Mouse (Mus musculus) liver, embryonic 14.5 days (tissue): ENCODE results near the gene Rapgef4. TPM values are rescaled to one million over a fixed set of nuclear protein-coding genes. Genes with fewer than 3 reads are reported as not detected.

Experiments
- ATAC-seq: fragments of 200-750 bp; cut with Nextera tagmentation; 2 replicates; pipeline ENCODE4 v1.8.0; 2017; ENCODE audit warnings: moderate number of reproducible peaks, mild to moderate bottlenecking, moderate library complexity; ENCODE audit not compliant: insufficient read depth
- DNase-seq, 3 experiments: peaks; one replicate each; pipeline ENCODE4 v3.0.0-alpha.2; 2012 to 2013; ENCODE audit warnings: low read depth in 3 of 3, low spot score in 3 of 3
- H3K27ac ChIP-seq: fragments of 300-500 bp; sonication (generic); 2 replicates; pipeline ENCODE4 v1.5.1; 2014; ENCODE audit warnings: moderate library complexity, mild to moderate bottlenecking, control low read depth, inconsistent platforms
- H3K27me3 ChIP-seq: fragments of 300-500 bp; sonication (generic); 2 replicates; pipeline ENCODE4 v1.6.1; 2014; ENCODE audit warnings: mild to moderate bottlenecking, low read length, moderate library complexity; ENCODE audit not compliant: control insufficient read depth, insufficient read depth
- H3K36me3 ChIP-seq: fragments of 300-500 bp; sonication (generic); replicated peaks from 2 replicates; pipeline ENCODE4 v1.6.1; 2014; ENCODE audit warnings: low read depth; ENCODE audit not compliant: control insufficient read depth, insufficient read depth
- H3K4me1 ChIP-seq, 2 experiments: fragments of 200-500 bp in 1 of 2; fragments of 300-500 bp in 1 of 2; sonication (generic) in 1 of 2; replicated peaks; 2 replicates each; pipeline ENCODE4 v1.6.1; 2012 to 2014; ENCODE audit warnings: antibody characterized with exemption in 1 of 2, inconsistent platforms in 1 of 2, low read length in 1 of 2; ENCODE audit not compliant: control insufficient read depth in 2 of 2, insufficient read depth in 2 of 2
- H3K4me2 ChIP-seq: fragments of 300-500 bp; sonication (generic); 2 replicates; pipeline ENCODE4 v1.6.1; 2014; ENCODE audit warnings: low read depth, mild to moderate bottlenecking, control low read depth, moderate library complexity
- H3K4me3 ChIP-seq, 2 experiments: fragments of 200-500 bp in 1 of 2; fragments of 300-500 bp in 1 of 2; sonication (generic) in 1 of 2; 2 replicates each; pipeline ENCODE4 v1.5.1; 2012 to 2014; ENCODE audit warnings: low read depth in 2 of 2, low read length in 2 of 2, mild to moderate bottlenecking in 2 of 2, control low read depth in 1 of 2, inconsistent platforms in 1 of 2, moderate library complexity in 1 of 2; ENCODE audit not compliant: insufficient read depth in 1 of 2
- H3K9ac ChIP-seq: fragments of 300-500 bp; sonication (generic); replicated peaks from 2 replicates; pipeline ENCODE4 v1.6.1; 2014; ENCODE audit warnings: mild to moderate bottlenecking, control low read depth, moderate library complexity
- H3K9me3 ChIP-seq: fragments of 300-500 bp; sonication (generic); 2 replicates; pipeline ENCODE4 v1.6.1; 2016; ENCODE audit warnings: low read length, mixed read lengths; ENCODE audit not compliant: control insufficient read depth
- CTCF ChIP-seq: IDR thresholded peaks from 2 replicates; pipeline ENCODE4 v1.5.1; 2016; ENCODE audit warnings: antibody characterized with exemption, low read depth, control low read depth
- EP300 ChIP-seq: IDR thresholded peaks from 2 replicates; pipeline ENCODE4 v1.6.1; 2016; ENCODE audit warnings: antibody characterized with exemption, low read depth
- WGBS: fragments of 180-500 bp; shearing (Covaris S2); extraction: QIAGEN DNeasy Blood & Tissue Kit; methylation state at CpG from one replicate; pipeline ENCODE4 v1.1.7; 2014; ENCODE audit not compliant: insufficient replicate concordance; 5-methylcytosine and 5-hydroxymethylcytosine counted together
- polyA plus RNA-seq, 2 experiments: library from polyadenylated mRNA; depleted of rRNA in 1 of 2; stranded (reverse) in 1 of 2; unstranded in 1 of 2; fragments of >200 nt; fragmentation: Nextera tagmentation in 1 of 2; extraction: Ambion mirVana in 1 of 2; gene quantifications; 2 replicates each; pipeline versions ENCODE4 v1.2.1 to v1.2.3; 2012 to 2014

Gene Rapgef4
- polyA plus RNA-seq, 2 experiments = 2.2 to 4.2 TPM

DNA sequence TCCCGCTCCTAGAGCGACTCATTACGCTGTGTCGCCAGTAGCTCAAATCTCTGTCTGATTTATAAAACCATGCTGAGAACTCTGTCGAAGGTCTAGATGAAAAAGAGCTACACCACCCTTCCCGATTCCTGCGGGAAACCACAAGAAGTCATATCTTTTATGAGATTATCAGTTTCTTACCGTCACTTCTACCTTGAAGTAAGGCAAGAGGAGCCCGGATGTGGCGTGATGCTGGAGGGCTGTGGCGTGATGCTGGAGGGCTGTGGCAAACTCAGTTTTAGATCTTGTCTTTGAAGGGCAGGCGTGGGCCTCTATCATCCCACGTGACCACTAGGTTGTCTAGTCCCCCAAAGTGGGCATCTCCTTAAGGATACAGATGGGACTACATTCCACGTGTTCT, 300.9 kb downstream of the Rapgef4 start:
- WGBS = 58% methylated on average over 14 of the region's 14 CpGs
- Histone ChIP-seq H3K27me3 (no peaks in the 10 kb centered on the region), H3K27ac (no peak overlapping the region), H3K4me2 (no peak overlapping the region), H3K36me3 (no peaks in the 10 kb centered on the region), H3K9ac (no peak overlapping the region), H3K4me1 (0 out of 4 replicates have a peak, but pooled peaks cover 0 to 5% of the 10 kb centered on the region in 2 experiments), H3K9me3 (no peaks in the 10 kb centered on the region), H3K4me3 (no peak overlapping the region)
- DNase-seq (no peak), ATAC-seq (no peak)
- TF ChIP-seq CTCF = no peak
- TF ChIP-seq EP300 = no peak

DNA sequence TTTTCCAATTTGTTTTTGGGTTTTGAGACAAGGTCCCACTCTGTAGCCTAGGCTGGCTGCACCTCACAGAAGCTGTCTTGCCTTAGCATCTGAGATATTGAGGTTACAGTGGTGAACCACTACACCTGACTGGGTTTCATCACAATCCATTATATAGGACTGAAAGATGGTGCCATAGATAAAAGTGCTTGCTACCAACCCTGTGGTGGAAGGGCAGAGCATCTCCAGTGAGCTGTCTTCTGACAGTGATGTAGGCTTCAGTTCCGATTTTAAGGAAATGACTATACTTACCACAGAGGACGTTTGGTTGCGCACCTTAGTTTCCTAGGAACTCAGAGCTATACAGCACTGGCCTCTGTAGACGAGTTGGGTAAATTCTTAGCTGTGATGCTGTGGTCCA, 301.7 kb downstream of the Rapgef4 start:
- H3K27ac ChIP-seq = no peak overlapping the region
- DNase-seq (no peak), ATAC-seq (no peak)
- no peak overlapping the region for H3K9ac ChIP-seq
- H3K4me3 ChIP-seq = no peak overlapping the region
- no peaks in the 10 kb centered on the region for H3K9me3 ChIP-seq
- 58% methylated on average over 4 of the region's 4 CpGs for WGBS
- no peaks in the 10 kb centered on the region for H3K36me3 ChIP-seq
- no peak for TF ChIP-seq EP300
- no peak for TF ChIP-seq CTCF
- peaks cover 7 to 8% of the 10 kb centered on the region in 2 experiments; a peak in 3 of 4 replicates for H3K4me1 ChIP-seq
- H3K4me2 ChIP-seq = no peak overlapping the region
- no peaks in the 10 kb centered on the region for H3K27me3 ChIP-seq

DNA sequence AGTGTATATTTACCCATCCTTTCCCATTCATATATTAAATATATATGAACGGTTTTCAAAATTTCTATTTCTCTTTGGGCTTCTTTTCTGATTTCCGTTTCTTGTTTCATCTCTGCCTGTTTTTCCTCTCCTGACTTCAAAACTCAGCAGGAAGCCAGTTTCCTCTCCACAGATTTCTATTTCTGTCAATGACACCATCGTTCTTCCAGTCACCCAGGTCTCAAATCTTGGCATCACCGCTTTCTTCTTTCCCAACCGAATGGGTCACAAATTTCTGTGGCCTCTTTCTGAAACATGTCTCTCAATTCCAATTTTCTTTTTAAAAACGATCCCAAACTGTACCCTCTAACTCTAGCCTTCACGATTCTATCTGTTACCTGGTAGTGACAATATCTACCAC, 303.6 kb downstream of the Rapgef4 start:
- Histone ChIP-seq H3K4me3 (peak overlapping the region in 1 of 2 experiments; percentile 96; a peak in 1 of 4 replicates), H3K9ac (no peak overlapping the region), H3K9me3 (no peaks in the 10 kb centered on the region), H3K36me3 (no peaks in the 10 kb centered on the region), H3K4me1 (peaks cover 9% of the 10 kb centered on the region in 2 experiments; a peak in 3 of 4 replicates), H3K27me3 (no peaks in the 10 kb centered on the region), H3K27ac (no peak overlapping the region), H3K4me2 (no peak overlapping the region)
- TF ChIP-seq EP300 (no peak), CTCF (no peak)
- WGBS = 70% methylated on average over 7 of the region's 7 CpGs
- DNase-seq = no peak
- ATAC-seq = no peak

- no peaks in the 10 kb centered on the region for H3K27me3 ChIP-seq
- ATAC-seq = peak; percentile 74
- H3K36me3 ChIP-seq = no peaks in the 10 kb centered on the region
- H3K9ac ChIP-seq = peak within 1 kb of the TSS; percentile 93
- no peaks in the 10 kb centered on the region for H3K9me3 ChIP-seq
- peak within 1 kb of the TSS; percentile 67 for H3K4me2 ChIP-seq
- WGBS = 3% methylated on average over 47 of the region's 50 CpGs
- H3K4me3 ChIP-seq = peak within 1 kb of the TSS; percentile 60 to 96
- H3K27ac ChIP-seq = peak within 1 kb of the TSS; percentile 55
- peaks cover 9% of the 10 kb centered on the region in 2 experiments; a peak in 3 of 4 replicates for H3K4me1 ChIP-seq
- peak; percentile 42 to 58 (median 52) for DNase-seq
- TF ChIP-seq EP300 (no peak), CTCF (peak; percentile 64)
Observed at GRCm38 (mm10) chr2:72285256-72285887, 304.3 kb downstream of the Rapgef4 start, which contains the start of gene Map3k20. Gene Map3k20 (plus strand): TSS chr2:72285637.

- peaks cover 9% of the 10 kb centered on the region in 2 experiments; a peak in 3 of 4 replicates for H3K4me1 ChIP-seq
- DNase-seq = peak in 1 of 3 experiments; percentile 26
- under 1% methylated on average over 54 of the region's 60 CpGs for WGBS
Observed at GRCm38 (mm10) chr2:72285888-72286661, 305.0 kb downstream of the Rapgef4 start.

More at GRCm38 (mm10) chr2:72285888-72286661, 305.0 kb downstream of the Rapgef4 start:
- H3K4me3 ChIP-seq = peak overlapping the region; percentile 60 to 96
- TF ChIP-seq EP300 (no peak), CTCF (no peak)
- H3K9me3 ChIP-seq = no peaks in the 10 kb centered on the region
- H3K27me3 ChIP-seq = no peaks in the 10 kb centered on the region
- H3K27ac ChIP-seq = peak overlapping the region; percentile 55
- peak; percentile 51 for ATAC-seq
- H3K36me3 ChIP-seq = no peaks in the 10 kb centered on the region
- peak overlapping the region; percentile 93 for H3K9ac ChIP-seq
- H3K4me2 ChIP-seq = peak overlapping the region; percentile 67
